Mouse (Mus musculus) megakaryocyte, embryonic 14.5 days (primary cell): ENCODE measurements around the gene Dact3.

ENCODE experiments used
- FLI1 ChIP-seq: IDR thresholded peaks from 2 replicates; pipeline ENCODE4 v1.6.1; 2012; ENCODE audit warnings: low read length, inconsistent platforms, mixed read lengths
- GATA1 ChIP-seq: IDR thresholded peaks from 3 replicates; pipeline ENCODE4 v1.6.1; 2012; ENCODE audit warnings: mixed read lengths, low read length, inconsistent platforms, borderline replicate concordance

DNA sequence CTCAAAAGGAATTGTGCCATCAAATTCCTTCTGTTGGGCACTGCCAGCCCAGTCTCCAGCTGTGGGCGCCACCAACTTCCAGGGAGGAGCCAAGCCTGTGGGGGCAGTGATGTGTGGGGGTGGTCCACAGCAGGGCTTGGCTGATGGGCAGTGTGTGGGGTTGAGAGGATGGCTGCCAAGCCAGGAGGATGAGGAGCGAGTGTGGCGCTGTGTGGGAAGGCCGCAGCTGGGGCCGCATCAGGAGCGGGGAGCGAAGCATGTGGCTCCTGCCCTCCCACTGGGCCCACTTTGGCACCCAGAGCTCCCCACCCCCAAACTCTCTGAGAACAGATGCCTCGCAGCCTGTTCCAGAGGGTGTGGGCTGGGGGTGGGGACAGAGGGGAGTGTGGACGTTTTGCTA, 42.9 kb downstream of the Dact3 start:
- TF ChIP-seq GATA1, result no peak
- TF ChIP-seq FLI1, result no peak
